Mouse (Mus musculus) G1E (cell line): ENCODE data around the gene Pds5a.

ENCODE experiments used
- CTCF ChIP-seq: IDR thresholded peaks from 2 replicates; pipeline ENCODE4 v1.5.1; 2012; ENCODE audit warnings: low read depth, low read length, inconsistent platforms, mixed read lengths
- GATA1 ChIP-seq: IDR thresholded peaks from 2 replicates; pipeline ENCODE4 v1.6.1; 2012; ENCODE audit warnings: borderline replicate concordance, low read length, inconsistent platforms, mixed read lengths

DNA sequence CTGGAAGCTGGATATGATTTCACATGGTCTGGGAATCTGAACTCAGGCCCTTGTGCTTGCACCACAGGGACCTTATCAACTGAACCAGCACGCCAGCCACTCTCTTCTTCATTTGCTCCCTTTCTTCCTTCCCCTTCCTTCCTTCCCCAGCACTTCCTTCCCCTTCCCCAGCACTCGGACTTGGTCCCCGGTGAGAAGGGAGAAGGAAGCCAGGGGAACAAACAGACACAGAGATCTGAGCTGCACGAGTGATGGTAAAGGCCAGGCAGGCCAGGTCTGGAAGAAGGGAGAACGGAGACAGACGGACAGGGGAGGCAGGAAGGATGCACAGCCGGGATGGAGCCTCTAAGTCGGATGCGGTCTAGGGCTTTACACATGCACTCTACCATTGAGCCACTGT is 5.2 kb upstream of the Pds5a start:
- TF ChIP-seq CTCF (no peak), GATA1 (no peak)
